In the genomic region with DNA sequence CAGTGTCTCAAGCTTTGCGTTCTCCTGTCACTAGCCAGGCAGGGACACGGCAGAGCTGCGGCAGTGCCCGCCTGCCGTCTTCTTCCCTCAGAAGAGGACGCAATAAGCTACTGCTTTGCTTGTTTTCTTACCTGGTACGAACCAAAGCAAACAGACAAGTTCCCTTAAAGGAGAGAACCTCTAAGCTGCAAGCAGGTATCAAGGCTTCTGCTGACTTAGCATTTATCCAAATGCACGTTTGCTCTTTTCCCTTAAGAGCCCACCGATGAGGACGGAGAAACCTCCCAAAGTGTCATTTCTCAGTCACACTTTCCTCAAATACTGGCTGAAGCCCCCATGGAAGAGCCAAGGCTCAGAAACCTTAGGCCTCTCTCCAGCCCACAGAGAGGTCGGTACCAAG, we compare ENCODE assay signal across 27 mouse cellular contexts. TPM values are rescaled to one million over a fixed set of nuclear protein-coding genes. Genes with fewer than 3 reads are reported as not detected.
"Had no signal": no experiment of that assay in that cellular context is flagged by ENCODE, and none has a peak within 500 bp of the region (broad histone marks: within the 10 kb centered on the region; RNA-seq: fewer than 3 reads in every experiment).

No protein-coding gene starts in this region.

- H3K27me3 ChIP-seq: heart, embryonic 12.5 days; hindbrain, embryonic 13.5 days; hindbrain, embryonic 15.5 days; kidney, embryonic 15.5 days; limb, embryonic 13.5 days; limb, embryonic 15.5 days; liver, embryonic 12.5 days had no signal

- H3K27ac ChIP-seq: hindbrain, embryonic 13.5 days; hindbrain, embryonic 15.5 days; hindbrain, postnatal 0 days; kidney, embryonic 15.5 days; kidney, postnatal 0 days; limb, embryonic 13.5 days; limb, embryonic 15.5 days; liver, embryonic 12.5 days; liver, embryonic 14.5 days had no signal

- H3K9ac ChIP-seq: heart, embryonic 12.5 days; hindbrain, embryonic 13.5 days; hindbrain, embryonic 15.5 days; kidney, embryonic 15.5 days; limb, embryonic 13.5 days; limb, embryonic 15.5 days; liver, embryonic 12.5 days; liver, embryonic 14.5 days had no signal

- H3K4me2 ChIP-seq: heart, embryonic 12.5 days; hindbrain, embryonic 13.5 days; hindbrain, embryonic 15.5 days; kidney, embryonic 15.5 days; limb, embryonic 13.5 days; limb, embryonic 15.5 days; liver, embryonic 12.5 days had no signal

- H3K4me1 ChIP-seq: hindbrain, embryonic 13.5 days; hindbrain, embryonic 15.5 days; kidney, embryonic 15.5 days had no signal

- ATAC-seq: hindbrain, postnatal 0 days; intestine, embryonic 16.5 days; liver, embryonic 12.5 days had no signal

- DNase-seq: gastrocnemius, postnatal 14 days; gastrocnemius, postnatal 36 days; heart, adult 11 months; heart, postnatal 14 days; heart, postnatal 36 days; kidney, adult 11 months; kidney, adult 2 months; kidney, adult 9 months; kidney, postnatal 14 days; kidney, postnatal 36 days; layer of hippocampus, adult 9-11 months; layer of hippocampus, postnatal 36 days; left cerebral cortex, postnatal 4 days had no signal

- H3K9me3 ChIP-seq: heart, embryonic 12.5 days; hindbrain, embryonic 13.5 days; hindbrain, embryonic 15.5 days; kidney, embryonic 15.5 days; limb, embryonic 15.5 days; liver, embryonic 12.5 days had no signal

- H3K4me3 ChIP-seq: heart, embryonic 12.5 days; hindbrain, embryonic 13.5 days; hindbrain, embryonic 15.5 days; kidney, embryonic 15.5 days; limb, embryonic 13.5 days; limb, embryonic 15.5 days; liver, embryonic 12.5 days had no signal

RNA-seq across cellular contexts. Expression of a gene that starts 46.1 kb away (rescaled TPM):
- total RNA-seq: layer of hippocampus, adult 18-20 months; layer of hippocampus, postnatal 14 days; layer of hippocampus, postnatal 36 days; liver, adult 2 months had no signal
- polyA plus RNA-seq: liver, adult 2 months had no signal
